Mouse (Mus musculus) heart, postnatal 36 days (tissue): ENCODE results near the gene Foxr1. TPM values are rescaled to one million over a fixed set of nuclear protein-coding genes. Genes with fewer than 3 reads are reported as not detected.
"Not testable (repeated sequence)": the region's sequence is repeated elsewhere in the genome, so short reads cannot be mapped to it uniquely, and the experiment has no call there.

Experiments used
- DNase-seq, 2 experiments: peaks; one replicate each; pipeline ENCODE4 v3.0.0; 2021 to 2022
- intact Hi-C: fragments of 180-260 bp; cut with DNase I; formaldehyde crosslinking; loops from one replicate; pipeline ENCODE4 v1.15.1; 2025
- total RNA-seq, 2 experiments: library from RNA; stranded (reverse); gene quantifications; 2 replicates each; pipeline ENCODE4 v1.2.3; 2021

Gene Foxr1
- total RNA-seq, 2 experiments from 2014 or later = not detected

- intact Hi-C loops = no loop called here
- no peak for DNase-seq
Measured at GRCm38 (mm10) chr9:44418519-44419385, 22.2 kb downstream of the Foxr1 start, which contains the start of gene Ccdc84. Gene Ccdc84, minus strand, starts transcription at chr9:44418569.

- intact Hi-C loops = no loop called here
- peak; percentile 97 to 98 for DNase-seq
Measured at GRCm38 (mm10) chr9:44417892-44418363, 23.0 kb downstream of the Foxr1 start.

- intact Hi-C loops = no loop called here
- DNase-seq = no peak
Measured at GRCm38 (mm10) chr9:44417156-44417891, 23.6 kb downstream of the Foxr1 start.

- no peak for DNase-seq
Measured at GRCm38 (mm10) chr9:44412781-44413180, 28.2 kb downstream of the Foxr1 start.

GRCm38 (mm10) chr9:44412306-44412705, 28.6 kb downstream of the Foxr1 start:
- DNase-seq = no peak
- intact Hi-C loops = no loop called here

More at GRCm38 (mm10) chr9:44412781-44413180, 28.2 kb downstream of the Foxr1 start:
- intact Hi-C loops = no loop called here

GRCm38 (mm10) chr9:44411601-44412130, 29.3 kb downstream of the Foxr1 start:
- intact Hi-C loops = no loop called here
- DNase-seq = no peak

- DNase-seq = no peak
- intact Hi-C loops = no loop called here
Measured at GRCm38 (mm10) chr9:44410647-44411336, 30.1 kb downstream of the Foxr1 start.

- DNase-seq, intact Hi-C loops: not testable (repeated sequence)
Measured at GRCm38 (mm10) chr9:44408693-44409092, 32.2 kb downstream of the Foxr1 start.

- intact Hi-C loops = no loop called here
- DNase-seq = no peak
Measured at GRCm38 (mm10) chr9:44407752-44408097, 33.2 kb downstream of the Foxr1 start.

- intact Hi-C loops = no loop called here
- peak; percentile 92 to 95 for DNase-seq
Measured at GRCm38 (mm10) chr9:44406906-44407751, 33.8 kb downstream of the Foxr1 start, which contains the start of the genes Rps25 and Trappc4. Gene Rps25, plus strand, starts transcription at chr9:44407139. Gene Trappc4, minus strand, starts transcription at chr9:44407600.

- intact Hi-C loops = no loop called here
- no peak for DNase-seq
Measured at GRCm38 (mm10) chr9:44405011-44405410, 35.9 kb downstream of the Foxr1 start.

- intact Hi-C loops = no loop called here
- peak in 1 of 2 experiments; percentile 33 for DNase-seq
Measured at GRCm38 (mm10) chr9:44401081-44401480, 39.9 kb downstream of the Foxr1 start.

GRCm38 (mm10) chr9:44399795-44400114, 41.2 kb downstream of the Foxr1 start:
- DNase-seq = no peak
- intact Hi-C loops = no loop called here

GRCm38 (mm10) chr9:44399114-44399794, 41.7 kb downstream of the Foxr1 start:
- no peak for DNase-seq
- intact Hi-C loops = no loop called here

- DNase-seq = no peak
- intact Hi-C loops = no loop called here
Measured at GRCm38 (mm10) chr9:44398551-44398950, 42.4 kb downstream of the Foxr1 start.

GRCm38 (mm10) chr9:44398087-44398486, 42.8 kb downstream of the Foxr1 start:
- intact Hi-C loops = no loop called here
- DNase-seq = no peak

- DNase-seq = peak; percentile 90 to 93
- intact Hi-C loops = no loop called here
Measured at GRCm38 (mm10) chr9:44396684-44397411, 44.1 kb downstream of the Foxr1 start, which contains the start of gene Slc37a4. Gene Slc37a4, plus strand, starts transcription at chr9:44396852.

GRCm38 (mm10) chr9:44391466-44391865, 49.5 kb downstream of the Foxr1 start:
- DNase-seq = peak; percentile 75 to 83
- intact Hi-C loops = loop anchor here (1.0 to 5.0 kb wide), 3 partner anchors 152 to 409 kb away; no protein-coding TSS in a partner anchor
